Mouse (Mus musculus): ENCODE results near the gene Mib2. TPM values are rescaled to one million over a fixed set of nuclear protein-coding genes. Genes with fewer than 3 reads are reported as not detected.
A peak's percentile ranks its signal among the peaks of the same experiment; 100 is the strongest.

The Mib2 gene
- total and polyA plus RNA-seq, 3 experiments = 19.0 to 66.5 (median 23.6) TPM

- no peak overlapping the region for H3K4me3 ChIP-seq (replicated peaks in 1 of 3; ENCODE audit: low read depth in 2 of 3, low read length in 2 of 3, poor library complexity in 1 of 3)
Measured at GRCm38 (mm10) chr4:155656214-155656751, 12.7 kb downstream of the Mib2 start.

GRCm38 (mm10) chr4:155654456-155655298 lies 14.3 kb downstream of the Mib2 start:
- in situ Hi-C loops (cut with MboI; ENCODE audit: low pct_ligation_motif_present, low pct_unique_long_range_greater_than_20kb, low sequenced_read_pairs) = no loop called here
- peak; percentile 27 for DNase-seq (ENCODE audit: extremely low read depth)
- peak overlapping the region in 2 of 3 experiments; percentile 24 to 27 for H3K4me3 ChIP-seq (replicated peaks in 1 of 3; ENCODE audit: low read depth in 2 of 3, low read length in 2 of 3, poor library complexity in 1 of 3)
- no peak overlapping the region for H3K9ac ChIP-seq (ENCODE audit: insufficient read depth, low read depth)
- no peaks in the 10 kb centered on the region for H3K27me3 ChIP-seq (replicated peaks)
- no peaks in the 10 kb centered on the region for H3K9me3 ChIP-seq (replicated peaks; ENCODE audit: low read length)
- no peak overlapping the region; the same call in 1 of the 2 replicates for H3K4me2 ChIP-seq (ENCODE audit: insufficient read depth, low read depth, poor library complexity, severe bottlenecking)
- no peaks in the 10 kb centered on the region for H3K79me2 ChIP-seq (replicated peaks; ENCODE audit: control insufficient read depth, extremely low read depth, insufficient read depth, poor library complexity, severe bottlenecking)
- peaks cover 96 to 100% of the 10 kb centered on the region in 2 experiments for H3K36me3 ChIP-seq (replicated peaks in 1 of 2; ENCODE audit: control insufficient read depth in 1 of 2, insufficient read depth in 1 of 2, low read length in 1 of 2)
- dilution Hi-C loops (cut with MboI; ENCODE audit: extremely low pct_ligation_motif_present, extremely low pct_unique_long_range_greater_than_20kb, low sequenced_read_pairs) = no loop called here
- no peak overlapping the region for H3K27ac ChIP-seq (ENCODE audit: insufficient read depth, low read depth)
- H3K4me1 ChIP-seq (ENCODE audit: control insufficient read depth in 1 of 2, insufficient read depth in 2 of 2) = peaks cover 3 to 5% of the 10 kb centered on the region in 2 experiments; a peak in 3 of 4 replicates
- TF ChIP-seq UBTF (IDR thresholded peaks at IDR 0.05; ENCODE audit: low read depth, low read length) (no peak), TCF12 (IDR thresholded peaks at IDR 0.05; ENCODE audit: low read depth, low read length) (0 out of 2 replicates have a peak, but pooled peaks have one; percentile 11), KAT2A (IDR thresholded peaks at IDR 0.05; ENCODE audit: insufficient replicate concordance, low read length) (no peak)

More at GRCm38 (mm10) chr4:155656214-155656751, 12.7 kb downstream of the Mib2 start:
- no peak for TF ChIP-seq PAX5 (IDR thresholded peaks at IDR 0.05; ENCODE audit: low read length)
- no peak for TF ChIP-seq RAD21 (IDR thresholded peaks at IDR 0.05; ENCODE audit: low read depth, low read length)
- no peak for TF ChIP-seq MAFK (IDR thresholded peaks at IDR 0.05; ENCODE audit: insufficient replicate concordance, low read length)
- TF ChIP-seq ELF1 (IDR thresholded peaks at IDR 0.05; ENCODE audit: low read depth, low read length) = no peak
- no peak for TF ChIP-seq ZNF384 (IDR thresholded peaks at IDR 0.05; ENCODE audit: low read depth, low read length)
- no peak for TF ChIP-seq ZKSCAN1 (IDR thresholded peaks at IDR 0.05; ENCODE audit: borderline replicate concordance, low read depth, low read length)
- no peak for TF ChIP-seq BHLHE40 (IDR thresholded peaks at IDR 0.05; ENCODE audit: low read depth, low read length)
- TF ChIP-seq KAT2A (IDR thresholded peaks at IDR 0.05; ENCODE audit: insufficient replicate concordance, low read length) = no peak
- TF ChIP-seq CHD1 (IDR thresholded peaks at IDR 0.05; ENCODE audit: low read depth, low read length) = no peak
- TF ChIP-seq SMC3 (IDR thresholded peaks at IDR 0.05; ENCODE audit: low read depth, low read length) = no peak
- no peak for TF ChIP-seq MXI1 (IDR thresholded peaks at IDR 0.05; ENCODE audit: low read depth, low read length)
- TF ChIP-seq CHD2 (IDR thresholded peaks at IDR 0.05; ENCODE audit: low read length) = no peak
- TF ChIP-seq MYC (IDR thresholded peaks at IDR 0.05; ENCODE audit: low read depth, low read length) = no peak
- TF ChIP-seq USF2 (conservative IDR thresholded peaks at IDR 0.05; ENCODE audit: low read depth, low read length) = no peak
- no peak for TF ChIP-seq NRF1 (IDR thresholded peaks at IDR 0.05; ENCODE audit: low read depth, low read length)
- no peak for TF ChIP-seq ZC3H11A (IDR thresholded peaks at IDR 0.05; ENCODE audit: low read depth, low read length)
- TF ChIP-seq HCFC1 (IDR thresholded peaks at IDR 0.05; ENCODE audit: low read depth, low read length) = no peak
- no peak for TF ChIP-seq ZMIZ1 (IDR thresholded peaks at IDR 0.05; ENCODE audit: low read depth, low read length)
- TF ChIP-seq JUN (IDR thresholded peaks at IDR 0.05; ENCODE audit: insufficient read depth, low read depth, low read length) = no peak
- no peak for TF ChIP-seq MEF2A (IDR thresholded peaks at IDR 0.05; ENCODE audit: borderline replicate concordance, low read depth, low read length)
- Histone ChIP-seq H3K9me3 (replicated peaks; ENCODE audit: low read length) (no peaks in the 10 kb centered on the region), H3K27me3 (replicated peaks) (no peaks in the 10 kb centered on the region), H3K79me2 (replicated peaks; ENCODE audit: control insufficient read depth, extremely low read depth, insufficient read depth, poor library complexity, severe bottlenecking) (no peaks in the 10 kb centered on the region), H3K27ac (ENCODE audit: insufficient read depth, low read depth) (no peak overlapping the region), H3K4me2 (ENCODE audit: insufficient read depth, low read depth, poor library complexity, severe bottlenecking) (no peak overlapping the region), H3K9ac (ENCODE audit: insufficient read depth, low read depth) (no peak overlapping the region), H3K36me3 (replicated peaks in 1 of 2; ENCODE audit: control insufficient read depth in 1 of 2, insufficient read depth in 1 of 2, low read length in 1 of 2) (peaks cover 94 to 99% of the 10 kb centered on the region in 2 experiments), H3K4me1 (ENCODE audit: control insufficient read depth in 1 of 2, insufficient read depth in 2 of 2) (peaks cover 3 to 5% of the 10 kb centered on the region in 2 experiments; a peak in 3 of 4 replicates)
- dilution Hi-C loops (cut with MboI; ENCODE audit: extremely low pct_ligation_motif_present, extremely low pct_unique_long_range_greater_than_20kb, low sequenced_read_pairs) (no loop called here), in situ Hi-C loops (cut with MboI; ENCODE audit: low pct_ligation_motif_present, low pct_unique_long_range_greater_than_20kb, low sequenced_read_pairs) (no loop called here)
- DNase-seq (ENCODE audit: extremely low read depth) = no peak

Measured in CH12.LX (cell line).